Mouse (Mus musculus): ENCODE results near the gene Gm9195. TPM values are rescaled to one million over a fixed set of nuclear protein-coding genes. Genes with fewer than 3 reads are reported as not detected.
A peak's percentile ranks its signal among the peaks of the same experiment; 100 is the strongest.

Gene Gm9195
- polyA plus RNA-seq, 1 experiment from 2014 or later, result not detected

GRCm38 (mm10) chr14:72518786-72519185 is 27.1 kb upstream of the Gm9195 start:
- DNase-seq (no peak), ATAC-seq (no peak)
- H3K4me2 ChIP-seq (ENCODE audit: low read depth, low read length), result no peak overlapping the region
- no peak overlapping the region for H3K9ac ChIP-seq (replicated peaks)
- H3K27ac ChIP-seq (ENCODE audit: low read depth), result no peak overlapping the region
- no peak for TF ChIP-seq EP300 (IDR thresholded peaks at IDR 0.05; ENCODE audit: low read depth)
- H3K36me3 ChIP-seq (replicated peaks; ENCODE audit: insufficient read depth, low read length), result no peaks in the 10 kb centered on the region
- no peaks in the 10 kb centered on the region for H3K9me3 ChIP-seq (ENCODE audit: low read length)
- H3K4me3 ChIP-seq (ENCODE audit: low read depth, low read length), result no peak overlapping the region
- no peaks in the 10 kb centered on the region for H3K27me3 ChIP-seq (ENCODE audit: insufficient read depth, low read length)
- no peaks in the 10 kb centered on the region for H3K4me1 ChIP-seq (ENCODE audit: insufficient read depth)
- WGBS (ENCODE audit: insufficient replicate concordance), result 61% methylated on average over 6 of the region's 6 CpGs

GRCm38 (mm10) chr14:72516376-72516775 is 24.7 kb upstream of the Gm9195 start:
- H3K27me3 ChIP-seq (ENCODE audit: insufficient read depth, low read length), result no peaks in the 10 kb centered on the region
- no peak overlapping the region for H3K27ac ChIP-seq (ENCODE audit: low read depth)
- WGBS (ENCODE audit: insufficient replicate concordance), result 26% methylated on average over 5 of the region's 5 CpGs
- ATAC-seq (no peak), DNase-seq (peak; percentile 44)
- no peaks in the 10 kb centered on the region for H3K36me3 ChIP-seq (replicated peaks; ENCODE audit: insufficient read depth, low read length)
- no peak overlapping the region for H3K9ac ChIP-seq (replicated peaks)
- H3K9me3 ChIP-seq (ENCODE audit: low read length), result no peaks in the 10 kb centered on the region
- H3K4me2 ChIP-seq (ENCODE audit: low read depth, low read length), result no peak overlapping the region
- TF ChIP-seq EP300 (IDR thresholded peaks at IDR 0.05; ENCODE audit: low read depth) (no peak), CTCF (IDR thresholded peaks at IDR 0.05; ENCODE audit: low read depth) (peak; percentile 76)
- H3K4me3 ChIP-seq (ENCODE audit: low read depth, low read length), result no peak overlapping the region
- H3K4me1 ChIP-seq (ENCODE audit: insufficient read depth), result no peaks in the 10 kb centered on the region

GRCm38 (mm10) chr14:72506723-72507420 is 15.2 kb upstream of the Gm9195 start:
- 22% methylated on average over 11 of the region's 11 CpGs for WGBS (ENCODE audit: insufficient replicate concordance)
- H3K4me2 ChIP-seq (ENCODE audit: low read depth, low read length), result peak overlapping the region; percentile 46
- TF ChIP-seq EP300 (IDR thresholded peaks at IDR 0.05; ENCODE audit: low read depth), result no peak
- TF ChIP-seq CTCF (IDR thresholded peaks at IDR 0.05; ENCODE audit: low read depth), result no peak
- DNase-seq (no peak), ATAC-seq (no peak)
- H3K36me3 ChIP-seq (replicated peaks; ENCODE audit: insufficient read depth, low read length), result no peaks in the 10 kb centered on the region
- H3K9me3 ChIP-seq (ENCODE audit: low read length), result no peaks in the 10 kb centered on the region
- H3K4me3 ChIP-seq (ENCODE audit: low read depth, low read length), result peak overlapping the region; percentile 19; the same call in 1 of the 2 replicates
- no peak overlapping the region for H3K9ac ChIP-seq (replicated peaks)
- no peaks in the 10 kb centered on the region for H3K4me1 ChIP-seq (ENCODE audit: insufficient read depth)
- no peak overlapping the region for H3K27ac ChIP-seq (ENCODE audit: low read depth)
- H3K27me3 ChIP-seq (ENCODE audit: insufficient read depth, low read length), result no peaks in the 10 kb centered on the region

DNA sequence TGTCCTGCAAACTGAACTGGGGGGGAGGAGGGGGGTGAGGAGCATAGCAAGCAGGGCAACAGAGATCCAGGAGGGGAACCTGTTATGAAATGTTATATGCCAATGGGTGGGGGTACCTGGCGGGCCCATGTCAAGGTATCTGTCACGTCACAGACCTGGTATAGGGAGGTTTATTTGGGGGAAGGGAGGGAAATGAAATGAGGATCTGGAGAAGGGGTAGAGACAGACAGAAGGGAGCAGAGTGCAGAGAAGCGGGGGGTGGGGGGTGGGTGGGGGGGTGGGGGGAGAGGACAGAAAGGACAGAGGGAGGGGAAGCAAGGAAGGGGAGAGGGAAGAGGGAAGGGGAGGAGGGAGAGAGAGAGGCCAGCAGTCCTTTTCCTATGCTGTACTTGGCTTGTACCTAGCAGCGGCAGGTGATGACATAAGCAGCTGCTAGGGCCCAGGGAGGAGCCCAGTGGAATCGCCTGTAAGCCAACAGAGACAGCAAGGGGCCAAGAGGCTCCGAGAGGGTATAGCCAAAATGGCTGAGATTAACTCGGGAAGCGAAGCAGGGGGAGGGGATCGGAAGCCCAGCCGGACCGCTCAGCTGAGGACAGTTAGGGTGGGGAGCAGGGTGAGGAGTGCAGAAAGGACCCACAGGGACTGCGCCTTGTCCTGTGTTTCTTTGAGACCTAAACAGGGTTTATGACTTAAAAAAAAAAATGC is 14.5 kb upstream of the Gm9195 start:
- 20% methylated on average over 12 of the region's 12 CpGs for WGBS (ENCODE audit: insufficient replicate concordance)
- H3K4me1 ChIP-seq (ENCODE audit: insufficient read depth), result no peaks in the 10 kb centered on the region
- no peaks in the 10 kb centered on the region for H3K9me3 ChIP-seq (ENCODE audit: low read length)
- no peaks in the 10 kb centered on the region for H3K27me3 ChIP-seq (ENCODE audit: insufficient read depth, low read length)
- H3K27ac ChIP-seq (ENCODE audit: low read depth), result no peak overlapping the region
- H3K9ac ChIP-seq (replicated peaks), result no peak overlapping the region
- DNase-seq (no peak), ATAC-seq (no peak)
- H3K4me3 ChIP-seq (ENCODE audit: low read depth, low read length), result peak overlapping the region; percentile 19; the same call in 1 of the 2 replicates
- no peaks in the 10 kb centered on the region for H3K36me3 ChIP-seq (replicated peaks; ENCODE audit: insufficient read depth, low read length)
- TF ChIP-seq EP300 (IDR thresholded peaks at IDR 0.05; ENCODE audit: low read depth), result no peak
- H3K4me2 ChIP-seq (ENCODE audit: low read depth, low read length), result peak overlapping the region; percentile 46

GRCm38 (mm10) chr14:72504985-72505384 is 13.3 kb upstream of the Gm9195 start:
- H3K4me1 ChIP-seq (ENCODE audit: insufficient read depth), result no peaks in the 10 kb centered on the region
- H3K27ac ChIP-seq (ENCODE audit: low read depth), result no peak overlapping the region
- H3K4me2 ChIP-seq (ENCODE audit: low read depth, low read length), result no peak overlapping the region
- H3K9me3 ChIP-seq (ENCODE audit: low read length), result no peaks in the 10 kb centered on the region
- DNase-seq (no peak), ATAC-seq (no peak)
- 85% methylated on average over 1 of the region's 1 CpGs for WGBS (ENCODE audit: insufficient replicate concordance)
- H3K36me3 ChIP-seq (replicated peaks; ENCODE audit: insufficient read depth, low read length), result no peaks in the 10 kb centered on the region
- peak; percentile 38; the same call in 1 of the 2 replicates for TF ChIP-seq CTCF (IDR thresholded peaks at IDR 0.05; ENCODE audit: low read depth)
- no peak for TF ChIP-seq EP300 (IDR thresholded peaks at IDR 0.05; ENCODE audit: low read depth)
- H3K27me3 ChIP-seq (ENCODE audit: insufficient read depth, low read length), result no peaks in the 10 kb centered on the region
- H3K4me3 ChIP-seq (ENCODE audit: low read depth, low read length), result no peak overlapping the region
- no peak overlapping the region for H3K9ac ChIP-seq (replicated peaks)

DNA sequence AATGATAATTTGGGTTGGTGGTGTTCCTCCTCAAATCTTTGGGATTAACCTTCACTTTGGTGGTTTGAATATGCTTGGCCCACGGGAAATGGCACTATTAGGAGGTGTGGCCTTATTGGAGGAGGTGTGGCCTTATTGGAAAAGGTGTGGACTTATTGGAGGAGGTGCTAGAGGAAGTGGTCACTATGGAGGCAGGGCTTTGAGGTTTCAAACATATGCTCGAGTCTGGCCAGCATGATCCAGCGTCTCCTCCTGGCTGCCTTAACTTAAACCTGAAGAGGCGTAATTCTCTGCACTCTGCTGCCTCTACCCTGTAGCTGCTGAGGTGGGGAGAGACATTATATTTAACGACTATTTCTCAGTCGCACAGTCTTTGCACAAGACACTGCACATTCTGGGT is 11.6 kb upstream of the Gm9195 start:
- Histone ChIP-seq H3K4me3 (ENCODE audit: low read depth, low read length) (no peak overlapping the region), H3K4me1 (ENCODE audit: insufficient read depth) (no peaks in the 10 kb centered on the region), H3K27me3 (ENCODE audit: insufficient read depth, low read length) (no peaks in the 10 kb centered on the region), H3K4me2 (ENCODE audit: low read depth, low read length) (no peak overlapping the region), H3K9me3 (ENCODE audit: low read length) (no peaks in the 10 kb centered on the region), H3K36me3 (replicated peaks; ENCODE audit: insufficient read depth, low read length) (no peaks in the 10 kb centered on the region), H3K9ac (replicated peaks) (no peak overlapping the region), H3K27ac (ENCODE audit: low read depth) (no peak overlapping the region)
- TF ChIP-seq EP300 (IDR thresholded peaks at IDR 0.05; ENCODE audit: low read depth), result no peak
- no peak for TF ChIP-seq CTCF (IDR thresholded peaks at IDR 0.05; ENCODE audit: low read depth)
- DNase-seq (no peak), ATAC-seq (no peak)
- 46% methylated on average over 6 of the region's 6 CpGs for WGBS (ENCODE audit: insufficient replicate concordance)

Data from liver, postnatal 0 days (tissue).